Mouse (Mus musculus): ENCODE results near the gene Gm19410. TPM values are rescaled to one million over a fixed set of nuclear protein-coding genes. Genes with fewer than 3 reads are reported as not detected.

The Gm19410 gene
- polyA plus RNA-seq (2014; fragmentation: Illumina TruSeq; extraction: RNeasy Lipid Tissue Mini Kit (QIAGEN cat#74804); ENCODE audit: low read depth, low replicate concordance) = not detected

DNA sequence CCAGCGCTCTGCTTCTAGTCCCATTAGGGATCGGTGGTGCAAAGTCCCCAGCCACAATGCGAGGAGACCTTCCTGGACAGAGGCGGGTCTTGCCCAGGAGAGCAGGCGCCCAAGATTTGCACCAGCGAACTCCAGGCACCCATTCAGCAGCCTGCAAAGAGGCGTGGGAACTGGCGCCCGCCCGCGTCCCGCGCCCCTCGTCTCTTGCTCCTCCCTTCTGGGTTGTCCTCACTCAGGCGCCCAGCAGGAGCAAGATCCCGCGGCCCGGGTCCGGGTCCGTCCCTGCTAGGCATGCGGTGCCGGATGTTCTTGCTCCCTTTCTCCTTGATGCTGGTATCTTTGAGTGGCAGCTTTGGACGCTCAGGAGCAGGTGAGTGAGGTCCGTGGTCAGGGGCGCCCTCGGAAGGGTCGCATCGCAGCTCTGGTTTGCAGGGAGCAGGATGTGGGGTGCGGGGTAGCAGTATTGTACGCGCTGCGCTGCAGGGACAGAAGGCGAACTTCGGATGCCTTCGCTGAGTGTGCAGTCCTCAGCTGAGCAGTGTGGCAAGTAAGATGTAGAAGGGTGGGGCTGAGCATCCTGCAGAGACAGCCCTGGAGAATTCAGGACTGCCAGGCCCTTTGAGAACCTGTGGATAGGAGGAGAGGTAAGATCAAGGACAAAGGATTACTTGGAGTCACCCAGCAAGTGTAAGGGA, at the start of gene Gm19410:
Gene Gm19410 (plus strand): TSS at position 292 of the 695 bp plus-strand sequence.

